Mouse (Mus musculus) ES-Bruce4 (cell line): ENCODE results near the gene Bax. TPM values are rescaled to one million over a fixed set of nuclear protein-coding genes. Genes with fewer than 3 reads are reported as not detected.

Experiments used
- H3K27ac ChIP-seq: 2 replicates; pipeline ENCODE4 v1.5.1; 2012; ENCODE audit warnings: low read length, inconsistent platforms; ENCODE audit not compliant: insufficient read depth
- H3K27me3 ChIP-seq: 2 replicates; pipeline ENCODE4 v1.6.1; 2012; ENCODE audit warnings: mild to moderate bottlenecking, low read length, inconsistent platforms; ENCODE audit not compliant: control insufficient read depth, poor library complexity, insufficient read depth, severe bottlenecking
- H3K36me3 ChIP-seq: 2 replicates; pipeline ENCODE4 v1.6.1; 2012; ENCODE audit warnings: inconsistent platforms, mild to moderate bottlenecking, low read length, moderate library complexity; ENCODE audit not compliant: control insufficient read depth, poor library complexity, insufficient read depth, severe bottlenecking
- H3K4me1 ChIP-seq: one replicate; pipeline ENCODE4 v1.8.1; 2011; ENCODE audit warnings: low read length; ENCODE audit not compliant: control insufficient read depth, insufficient read depth
- H3K4me3 ChIP-seq: 2 replicates; pipeline ENCODE4 v1.5.1; 2011; ENCODE audit warnings: low read depth, mild to moderate bottlenecking, low read length
- H3K9ac ChIP-seq: 2 replicates; pipeline ENCODE4 v1.6.1; 2012; ENCODE audit warnings: low read depth, mild to moderate bottlenecking, inconsistent platforms; ENCODE audit not compliant: poor library complexity, severe bottlenecking
- H3K9me3 ChIP-seq: replicated peaks from 2 replicates; pipeline ENCODE4 v1.6.1; 2012; ENCODE audit warnings: mild to moderate bottlenecking, low read length, inconsistent platforms; ENCODE audit not compliant: control insufficient read depth, poor library complexity, insufficient read depth, severe bottlenecking
- CTCF ChIP-seq: IDR thresholded peaks from one replicate; pipeline ENCODE4 v1.8.1; 2011; ENCODE audit warnings: low read depth, low read length
- EP300 ChIP-seq: IDR thresholded peaks from 2 replicates; pipeline ENCODE4 v1.6.1; 2011; ENCODE audit warnings: low read depth, low read length; ENCODE audit not compliant: insufficient read depth
- POLR2A ChIP-seq: IDR thresholded peaks from one replicate; pipeline ENCODE4 v1.8.1; 2011; ENCODE audit warnings: low read length; ENCODE audit not compliant: insufficient read depth
- polyA plus RNA-seq: library from polyadenylated mRNA; stranded (reverse); fragments of >200 nt; gene quantifications from 2 replicates; pipeline ENCODE4 v1.2.4, GENCODE M21; 2011; ENCODE audit warnings: low read depth; ENCODE audit not compliant: missing spikeins, insufficient read depth, insufficient read length

The Bax gene
- polyA plus RNA-seq, 1 experiment = 250 TPM

DNA sequence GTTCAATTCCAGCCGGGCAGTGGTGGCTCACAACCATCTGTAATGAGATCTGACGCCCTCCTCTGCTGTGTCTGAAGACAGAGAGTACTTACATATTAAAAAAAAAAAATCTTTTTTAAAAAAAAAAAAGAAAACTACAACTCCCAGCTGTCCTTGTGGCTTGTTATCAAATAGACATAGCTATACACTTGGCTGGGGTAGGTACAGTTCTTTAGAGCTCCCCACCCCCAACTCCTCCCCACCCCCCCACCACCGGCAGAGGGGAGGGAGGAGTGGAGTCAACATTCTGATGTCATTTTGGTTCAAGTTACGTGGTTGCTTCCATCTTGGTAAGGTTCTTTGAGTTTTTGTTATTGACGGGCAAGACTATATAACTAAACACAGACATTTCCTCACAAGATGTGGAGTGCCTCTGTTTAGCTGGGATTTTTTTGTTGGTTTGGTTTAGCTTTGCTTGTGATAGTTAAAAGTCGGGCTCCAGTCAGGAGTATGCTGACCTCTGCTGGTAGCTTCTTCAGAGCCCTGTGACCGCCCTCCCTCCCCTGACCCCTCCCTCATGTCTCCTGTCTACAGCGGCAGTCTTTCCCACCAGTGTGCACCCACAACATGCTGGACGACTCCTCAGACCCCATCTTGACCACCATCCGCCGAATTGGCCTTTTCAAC is 19.2 kb downstream of the Bax start:
- TF ChIP-seq POLR2A (no peak), CTCF (peak; percentile 75)
- peaks cover 3% of the 10 kb centered on the region for H3K4me1 ChIP-seq
- H3K9me3 ChIP-seq = no peaks in the 10 kb centered on the region
- H3K27ac ChIP-seq = peak overlapping the region; percentile 85
- 0 out of 2 replicates have a peak, but pooled peaks cover 7% of the 10 kb centered on the region for H3K36me3 ChIP-seq
- H3K9ac ChIP-seq = peak overlapping the region; percentile 24
- no peaks in the 10 kb centered on the region for H3K27me3 ChIP-seq
- H3K4me3 ChIP-seq = peak overlapping the region; percentile 62

DNA sequence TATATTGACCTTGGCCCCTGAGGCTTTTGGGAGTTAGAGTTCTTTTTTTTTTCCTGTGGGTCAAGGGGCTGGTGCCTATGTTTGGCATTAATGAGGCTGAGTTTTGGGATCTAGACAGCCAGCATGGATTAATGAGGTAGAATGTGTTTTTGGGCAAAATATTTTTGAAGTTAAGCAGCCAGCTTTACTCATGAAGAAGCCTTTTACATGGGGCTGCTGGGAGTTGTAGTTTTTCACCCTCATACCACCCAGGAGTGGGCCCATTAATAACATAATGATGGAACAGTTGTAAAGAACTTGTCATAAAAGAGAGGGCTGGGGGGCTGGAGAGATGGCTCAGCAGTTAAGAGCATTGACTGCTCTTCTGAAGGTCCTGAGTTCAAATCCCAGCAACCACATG is 20.1 kb downstream of the Bax start:
- Histone ChIP-seq H3K36me3 (0 out of 2 replicates have a peak, but pooled peaks cover 2% of the 10 kb centered on the region), H3K4me1 (peaks cover 3% of the 10 kb centered on the region), H3K9ac (no peak overlapping the region), H3K9me3 (no peaks in the 10 kb centered on the region), H3K27me3 (no peaks in the 10 kb centered on the region), H3K4me3 (no peak overlapping the region), H3K27ac (no peak overlapping the region)
- TF ChIP-seq EP300 (no peak), CTCF (no peak), POLR2A (no peak)

DNA sequence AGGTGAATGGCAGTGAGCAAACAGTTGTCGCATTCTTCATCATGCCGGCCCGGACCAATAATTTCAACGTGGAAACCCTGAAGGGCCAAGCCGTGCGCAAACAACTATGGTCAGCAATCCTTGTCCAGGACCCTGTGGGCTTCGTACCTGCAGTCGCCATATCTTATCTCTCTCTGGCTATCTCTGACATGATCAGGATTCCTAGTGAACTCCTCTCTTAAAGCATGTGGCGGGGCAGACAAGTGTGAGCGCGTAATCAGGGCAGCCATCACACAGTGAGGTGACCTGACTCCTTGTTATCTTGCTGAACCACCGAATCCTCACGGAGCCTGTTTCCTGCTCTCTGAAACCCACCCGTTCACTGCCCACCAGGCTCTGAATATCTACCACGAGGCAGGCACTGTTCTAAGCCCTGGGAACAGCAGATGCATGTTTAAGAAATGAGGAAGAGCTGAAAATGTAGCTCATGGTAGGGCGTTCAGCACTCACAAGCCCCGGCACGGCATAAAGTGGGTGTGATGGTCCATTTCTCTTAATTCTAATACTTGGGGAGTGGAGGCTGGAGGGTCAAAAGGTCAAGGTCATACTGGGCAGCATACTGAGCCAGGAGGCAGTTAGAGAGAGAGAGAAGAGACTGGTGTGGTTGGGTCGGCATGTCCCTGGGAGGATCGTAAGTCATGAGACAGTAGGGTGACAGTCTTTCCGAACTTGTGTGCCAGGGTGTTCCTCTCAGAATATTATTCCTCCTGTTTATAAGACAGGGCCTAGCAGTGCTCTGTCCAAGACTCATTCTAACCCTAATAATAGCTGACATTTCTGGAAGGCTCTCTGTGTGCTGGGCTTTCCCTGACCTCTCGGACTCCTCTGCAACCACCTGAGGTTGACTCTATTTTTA is 22.9 kb downstream of the Bax start:
- Histone ChIP-seq H3K4me3 (no peak overlapping the region), H3K27me3 (no peaks in the 10 kb centered on the region), H3K36me3 (0 out of 2 replicates have a peak, but pooled peaks cover 2% of the 10 kb centered on the region), H3K4me1 (no peaks in the 10 kb centered on the region), H3K9ac (no peak overlapping the region), H3K27ac (no peak overlapping the region), H3K9me3 (no peaks in the 10 kb centered on the region)
- TF ChIP-seq POLR2A (no peak), CTCF (no peak), EP300 (no peak)

DNA sequence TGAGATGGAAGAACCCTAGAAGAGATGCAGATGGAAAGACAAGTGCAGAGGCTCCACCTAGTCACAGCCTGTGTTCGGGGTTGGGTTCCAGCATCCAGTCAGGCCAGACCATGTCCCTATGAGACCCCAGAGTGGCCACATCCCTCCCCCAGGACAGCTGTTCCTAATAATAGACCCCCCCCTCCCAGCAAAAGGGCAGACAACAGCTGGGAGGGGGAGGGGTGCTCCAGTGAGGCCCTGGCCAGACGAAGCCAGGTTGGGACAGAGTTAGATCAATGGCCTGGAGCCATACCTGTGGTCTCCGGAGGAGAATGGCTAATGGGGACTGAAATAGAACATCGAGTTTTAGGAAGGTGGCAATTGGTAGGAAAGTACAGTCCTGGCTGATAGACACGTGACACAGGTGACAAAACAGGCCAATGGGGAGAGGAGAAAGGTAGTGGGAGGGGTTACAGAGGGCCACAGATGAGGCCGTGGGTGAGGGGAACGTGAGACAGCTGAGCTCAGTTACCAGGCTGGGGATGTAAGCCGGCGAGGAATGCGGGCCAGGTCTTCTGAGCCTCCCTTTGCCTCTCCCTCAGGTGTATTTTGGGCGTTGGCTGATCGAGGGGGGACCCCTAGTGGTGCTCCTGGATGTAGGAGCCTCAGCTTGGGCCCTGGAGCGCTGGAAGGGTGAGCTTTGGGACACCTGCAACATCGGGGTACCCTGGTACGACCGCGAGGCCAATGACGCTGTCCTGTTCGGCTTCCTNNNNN is 29.0 kb downstream of the Bax start, which contains the start of gene Ruvbl2:
Gene Ruvbl2 (minus strand): TSS at position 576 of the 756 bp plus-strand sequence.
- H3K27ac ChIP-seq = 0 out of 2 replicates have a peak within 1 kb of the TSS, but pooled peaks have one; percentile 2
- H3K9ac ChIP-seq = peak within 1 kb of the TSS; percentile 29; the same call in 1 of the 2 replicates
- H3K36me3 ChIP-seq = no peaks in the 10 kb centered on the region
- no peaks in the 10 kb centered on the region for H3K9me3 ChIP-seq
- peaks cover 8% of the 10 kb centered on the region for H3K4me1 ChIP-seq
- no peak for TF ChIP-seq EP300
- peak; percentile 63 for TF ChIP-seq CTCF
- no peak for TF ChIP-seq POLR2A
- H3K27me3 ChIP-seq = no peaks in the 10 kb centered on the region
- peak within 1 kb of the TSS; percentile 41 for H3K4me3 ChIP-seq

DNA sequence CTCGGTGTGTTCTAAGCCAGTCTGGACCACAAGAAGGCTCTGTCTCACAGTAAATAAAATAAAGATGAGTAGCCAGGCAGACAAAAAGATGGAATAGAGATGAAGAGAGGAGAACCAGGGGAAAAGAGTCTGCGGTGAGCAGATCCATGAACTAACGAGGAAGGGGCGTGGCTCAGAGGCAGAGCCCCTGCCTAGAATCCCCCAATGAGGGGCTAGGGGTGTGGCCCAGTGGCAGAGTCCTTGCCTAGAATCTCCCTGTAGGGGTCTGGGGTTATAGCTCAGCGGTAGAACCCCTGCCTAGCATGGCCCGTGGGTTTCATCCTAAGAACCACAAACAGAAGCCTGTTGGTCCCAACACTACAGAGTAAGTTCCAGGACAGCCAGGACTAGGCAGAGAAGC is 29.7 kb downstream of the Bax start:
- Histone ChIP-seq H3K36me3 (peaks cover under 1% of the 10 kb centered on the region; the same call in 1 of the 2 replicates), H3K4me3 (peak overlapping the region; percentile 27), H3K27ac (no peak overlapping the region), H3K9ac (0 out of 2 replicates have a peak overlapping the region, but pooled peaks have one; percentile 8), H3K9me3 (no peaks in the 10 kb centered on the region), H3K27me3 (no peaks in the 10 kb centered on the region), H3K4me1 (peaks cover 8% of the 10 kb centered on the region)
- TF ChIP-seq CTCF (no peak), POLR2A (no peak), EP300 (no peak)
